In the genomic region with DNA sequence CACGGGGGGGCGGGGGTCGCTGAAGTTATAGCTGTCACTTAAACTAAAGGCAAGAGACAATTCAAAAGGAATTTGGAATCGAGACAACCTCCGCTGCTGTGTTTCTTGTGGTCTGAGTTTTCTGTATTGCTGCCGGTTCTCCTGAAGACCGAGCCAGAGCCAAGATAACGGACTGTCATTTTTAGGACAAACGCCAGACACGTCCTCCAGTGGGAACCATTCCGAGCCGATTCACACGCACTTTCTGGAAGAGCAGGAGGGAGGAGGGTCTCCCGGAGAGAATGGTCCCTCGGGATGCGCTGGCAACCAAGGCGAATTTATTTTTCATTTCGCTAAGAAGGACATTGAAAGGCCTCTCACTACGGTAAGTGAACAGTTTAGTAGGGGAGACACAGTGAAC, we compare ENCODE assay signal across 13 mouse cellular contexts. TPM values are rescaled to one million over a fixed set of nuclear protein-coding genes. Genes with fewer than 3 reads are reported as not detected.
DNase-seq lines count a peak whose midpoint lies in the region; ATAC-seq lines count a peak whose summit lies in the region.
"Had no signal": no experiment of that assay in that cellular context is flagged by ENCODE, and none has a peak within 500 bp of the region (broad histone marks: within the 10 kb centered on the region; RNA-seq: fewer than 3 reads in every experiment).

No protein-coding gene starts in this region.

- 56% methylated on average over 19 of the region's 19 CpGs for WGBS in midbrain, embryonic 14.5 days
- WGBS in midbrain, embryonic 13.5 days: 67% methylated on average over 19 of the region's 19 CpGs

- ATAC-seq in midbrain, embryonic 14.5 days (ENCODE audit: low FRiP score, low TSS enrichment): no peak
- ATAC-seq in midbrain, embryonic 13.5 days: no peak

- H3K4me3 ChIP-seq in midbrain, embryonic 14.5 days (replicated peaks; ENCODE audit: low read depth, low read length): no peak overlapping the region
- no peak overlapping the region for H3K4me3 ChIP-seq in midbrain, embryonic 13.5 days (replicated peaks)
- H3K4me3 ChIP-seq: heart, adult 2 months; layer of hippocampus, adult 2 months; limb, embryonic 15.5 days had no signal

- H3K27ac ChIP-seq in midbrain, embryonic 14.5 days (replicated peaks; ENCODE audit: low read depth, low read length): no peak overlapping the region
- no peak overlapping the region for H3K27ac ChIP-seq in midbrain, embryonic 13.5 days
- H3K27ac ChIP-seq: heart, adult 2 months; layer of hippocampus, adult 2 months; limb, embryonic 15.5 days had no signal

- no peaks in the 10 kb centered on the region for H3K9me3 ChIP-seq in midbrain, embryonic 14.5 days (ENCODE audit: control insufficient read depth, low read length)
- H3K9me3 ChIP-seq in midbrain, embryonic 13.5 days: no peaks in the 10 kb centered on the region
- H3K9me3 ChIP-seq: limb, embryonic 15.5 days had no signal

- intact Hi-C loops in heart, postnatal 10 days (cut with DNase I): loop anchor here (5.0 kb wide), 2 partner anchors 93 to 228 kb away; no protein-coding TSS in a partner anchor

- no peak overlapping the region for H3K9ac ChIP-seq in midbrain, embryonic 14.5 days (replicated peaks; ENCODE audit: low read length)
- no peak overlapping the region for H3K9ac ChIP-seq in midbrain, embryonic 13.5 days (replicated peaks)
- H3K9ac ChIP-seq: limb, embryonic 15.5 days had no signal

- H3K27me3 ChIP-seq in midbrain, embryonic 14.5 days (ENCODE audit: control insufficient read depth, insufficient read depth, low read length): peaks cover under 1% of the 10 kb centered on the region
- H3K27me3 ChIP-seq in midbrain, embryonic 13.5 days: peaks cover 19% of the 10 kb centered on the region

- H3K4me2 ChIP-seq in midbrain, embryonic 14.5 days (ENCODE audit: low read length): no peak overlapping the region
- H3K4me2 ChIP-seq in midbrain, embryonic 13.5 days (replicated peaks): no peak overlapping the region
- H3K4me2 ChIP-seq: limb, embryonic 15.5 days had no signal

- H3K36me3 ChIP-seq in midbrain, embryonic 14.5 days (ENCODE audit: control insufficient read depth, insufficient read depth, low read length): no peaks in the 10 kb centered on the region
- H3K36me3 ChIP-seq in midbrain, embryonic 13.5 days: no peaks in the 10 kb centered on the region
- H3K36me3 ChIP-seq: limb, embryonic 15.5 days had no signal

- H3K4me1 ChIP-seq in midbrain, embryonic 14.5 days (ENCODE audit: control insufficient read depth, insufficient read depth, low read length): no peaks in the 10 kb centered on the region
- peaks cover 6% of the 10 kb centered on the region; the same call in 1 of the 2 replicates for H3K4me1 ChIP-seq in midbrain, embryonic 13.5 days (replicated peaks)

- DNase-seq in heart, adult 18-20 months: peak; percentile 41 to 59
- DNase-seq in heart, adult 8-10 months (ENCODE audit: low spot score): no peak
- peak; percentile 47 for DNase-seq in midbrain, embryonic 14.5 days
- peak; percentile 53 to 57 for DNase-seq in heart, postnatal 10 days
- no peak for DNase-seq in left cerebral cortex, adult 11 months (ENCODE audit: low spot score)
- no peak for DNase-seq in kidney, postnatal 4 days
- DNase-seq: adrenal gland, adult 8-10 months; kidney, adult 8-10 months; thymus, postnatal 4 days had no signal

RNA-seq across cellular contexts. Expression of a gene that starts 7.4 kb away (rescaled TPM):
- total RNA-seq in heart, adult 18-20 months (2021): 10 to 100 TPM in 1 of 2 experiments, 1 to 10 TPM in 1; 8.2 to 10.4 TPM
- 10 to 100 TPM in 3 of 4 experiments, 1 to 10 TPM in 1; 9.6 to 14.5 (median 12.0) TPM for total RNA-seq in heart, adult 8-10 months (2022)
- 2.4 and 2.8 TPM in 2 replicates for polyA plus RNA-seq in midbrain, embryonic 14.5 days (2014; fragmentation: Nextera tagmentation; extraction: Ambion mirVana)
- 3.1 and 4.0 TPM in 2 replicates for polyA plus RNA-seq in midbrain, embryonic 13.5 days (2015; fragmentation: Nextera tagmentation; extraction: Ambion mirVana)
- total RNA-seq in heart, postnatal 10 days (2021): 10 to 100 TPM; 35.3 to 47.0 TPM

Comparison
In these comparisons a context has a peak if more than half of its experiments do, and no peak if none do; other contexts are left out.
1. DNase-seq: peak in heart, adult 18-20 months (2 of 2), midbrain, embryonic 14.5 days (single experiment) and heart, postnatal 10 days (2 of 2); none in heart, adult 8-10 months (single experiment), left cerebral cortex, adult 11 months (single experiment) and kidney, postnatal 4 days (0 of 2).